Mouse (Mus musculus) liver, embryonic 14.5 days (tissue): Measurements from ENCODE around the gene Gcfc2. TPM values are rescaled to one million over a fixed set of nuclear protein-coding genes. Genes with fewer than 3 reads are reported as not detected.

Experiments used
- ATAC-seq: fragments of 200-750 bp; cut with Nextera tagmentation; 2 replicates; pipeline ENCODE4 v1.8.0; 2017; ENCODE audit warnings: moderate number of reproducible peaks, mild to moderate bottlenecking, moderate library complexity; ENCODE audit not compliant: insufficient read depth
- DNase-seq, 3 experiments: peaks; one replicate each; pipeline ENCODE4 v3.0.0-alpha.2; 2012 to 2013; ENCODE audit warnings: low read depth in 3 of 3, low spot score in 3 of 3
- H3K27ac ChIP-seq: fragments of 300-500 bp; sonication (generic); 2 replicates; pipeline ENCODE4 v1.5.1; 2014; ENCODE audit warnings: moderate library complexity, mild to moderate bottlenecking, control low read depth, inconsistent platforms
- H3K27me3 ChIP-seq: fragments of 300-500 bp; sonication (generic); 2 replicates; pipeline ENCODE4 v1.6.1; 2014; ENCODE audit warnings: mild to moderate bottlenecking, low read length, moderate library complexity; ENCODE audit not compliant: control insufficient read depth, insufficient read depth
- H3K36me3 ChIP-seq: fragments of 300-500 bp; sonication (generic); replicated peaks from 2 replicates; pipeline ENCODE4 v1.6.1; 2014; ENCODE audit warnings: low read depth; ENCODE audit not compliant: control insufficient read depth, insufficient read depth
- H3K4me1 ChIP-seq, 2 experiments: fragments of 200-500 bp in 1 of 2; fragments of 300-500 bp in 1 of 2; sonication (generic) in 1 of 2; replicated peaks; 2 replicates each; pipeline ENCODE4 v1.6.1; 2012 to 2014; ENCODE audit warnings: antibody characterized with exemption in 1 of 2, inconsistent platforms in 1 of 2, low read length in 1 of 2; ENCODE audit not compliant: control insufficient read depth in 2 of 2, insufficient read depth in 2 of 2
- H3K4me2 ChIP-seq: fragments of 300-500 bp; sonication (generic); 2 replicates; pipeline ENCODE4 v1.6.1; 2014; ENCODE audit warnings: low read depth, mild to moderate bottlenecking, control low read depth, moderate library complexity
- H3K4me3 ChIP-seq, 2 experiments: fragments of 200-500 bp in 1 of 2; fragments of 300-500 bp in 1 of 2; sonication (generic) in 1 of 2; 2 replicates each; pipeline ENCODE4 v1.5.1; 2012 to 2014; ENCODE audit warnings: low read depth in 2 of 2, low read length in 2 of 2, mild to moderate bottlenecking in 2 of 2, control low read depth in 1 of 2, inconsistent platforms in 1 of 2, moderate library complexity in 1 of 2; ENCODE audit not compliant: insufficient read depth in 1 of 2
- H3K9ac ChIP-seq: fragments of 300-500 bp; sonication (generic); replicated peaks from 2 replicates; pipeline ENCODE4 v1.6.1; 2014; ENCODE audit warnings: mild to moderate bottlenecking, control low read depth, moderate library complexity
- H3K9me3 ChIP-seq: fragments of 300-500 bp; sonication (generic); 2 replicates; pipeline ENCODE4 v1.6.1; 2016; ENCODE audit warnings: low read length, mixed read lengths; ENCODE audit not compliant: control insufficient read depth
- CTCF ChIP-seq: IDR thresholded peaks from 2 replicates; pipeline ENCODE4 v1.5.1; 2016; ENCODE audit warnings: antibody characterized with exemption, low read depth, control low read depth
- EP300 ChIP-seq: IDR thresholded peaks from 2 replicates; pipeline ENCODE4 v1.6.1; 2016; ENCODE audit warnings: antibody characterized with exemption, low read depth
- WGBS: fragments of 180-500 bp; shearing (Covaris S2); extraction: QIAGEN DNeasy Blood & Tissue Kit; methylation state at CpG from one replicate; pipeline ENCODE4 v1.1.7; 2014; ENCODE audit not compliant: insufficient replicate concordance; 5-methylcytosine and 5-hydroxymethylcytosine counted together
- polyA plus RNA-seq, 2 experiments: library from polyadenylated mRNA; depleted of rRNA in 1 of 2; stranded (reverse) in 1 of 2; unstranded in 1 of 2; fragments of >200 nt; fragmentation: Nextera tagmentation in 1 of 2; extraction: Ambion mirVana in 1 of 2; gene quantifications; 2 replicates each; pipeline versions ENCODE4 v1.2.1 to v1.2.3; 2012 to 2014

Gcfc2 gene
- polyA plus RNA-seq, 2 experiments, result 2.5 to 4.3 TPM

DNA sequence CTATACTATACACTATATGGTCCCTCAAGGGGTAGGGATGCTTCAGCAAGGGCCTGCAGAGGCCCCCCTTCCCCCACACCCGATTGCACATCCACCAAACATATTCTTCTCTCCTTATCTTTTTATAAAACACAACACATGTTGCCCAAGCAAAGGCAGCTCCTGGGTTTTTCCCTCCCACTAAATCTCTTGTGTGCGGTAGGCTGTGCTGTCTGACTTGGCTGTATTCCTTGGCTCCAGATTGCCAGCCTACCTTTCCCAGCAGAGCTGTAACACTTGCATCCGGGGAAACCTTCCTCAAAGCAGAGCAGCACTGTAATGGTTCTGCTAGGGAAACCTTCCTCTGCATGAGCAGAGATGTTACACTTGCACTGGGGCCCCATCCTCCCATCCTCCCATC lies 11.3 kb upstream of the Gcfc2 start:
- no peak overlapping the region for H3K9ac ChIP-seq
- TF ChIP-seq CTCF (no peak), EP300 (no peak)
- no peak for ATAC-seq
- H3K27me3 ChIP-seq, result no peaks in the 10 kb centered on the region
- no peak overlapping the region for H3K4me2 ChIP-seq
- DNase-seq, result no peak
- no peaks in the 10 kb centered on the region for H3K4me1 ChIP-seq
- no peaks in the 10 kb centered on the region for H3K36me3 ChIP-seq
- no peak overlapping the region for H3K27ac ChIP-seq
- H3K4me3 ChIP-seq, result no peak overlapping the region
- WGBS, result 56% methylated on average over 3 of the region's 3 CpGs
- no peaks in the 10 kb centered on the region for H3K9me3 ChIP-seq

DNA sequence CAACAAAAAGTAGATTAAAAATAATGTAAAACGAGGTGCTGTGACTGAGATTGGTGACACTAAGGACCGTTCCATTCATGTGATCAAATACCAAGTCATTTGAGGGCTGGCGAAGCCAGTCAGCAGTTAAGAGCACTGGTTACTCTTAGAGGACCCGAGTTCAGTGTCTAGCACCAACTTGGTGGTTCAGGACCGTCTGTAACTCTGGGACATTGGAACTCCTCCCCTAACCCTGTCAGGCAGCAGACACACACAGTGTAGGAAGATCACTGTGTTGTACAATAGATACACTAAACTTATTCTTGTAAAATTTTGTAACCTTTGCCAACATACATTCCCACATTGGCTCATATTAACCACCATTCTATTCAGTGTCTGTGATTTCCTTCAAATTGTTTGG lies 835 bp downstream of the Gcfc2 start:
- H3K4me1 ChIP-seq, result peaks cover 0 to 10% of the 10 kb centered on the region in 2 experiments; a peak in 2 of 4 replicates
- DNase-seq (no peak), ATAC-seq (peak; percentile 53; the same call in 1 of the 2 replicates)
- no peaks in the 10 kb centered on the region for H3K9me3 ChIP-seq
- no peaks in the 10 kb centered on the region for H3K27me3 ChIP-seq
- 13% methylated on average over 5 of the region's 5 CpGs for WGBS
- peaks cover 14% of the 10 kb centered on the region; the same call in 1 of the 2 replicates for H3K36me3 ChIP-seq
- no peak overlapping the region for H3K27ac ChIP-seq
- H3K9ac ChIP-seq, result peak overlapping the region; percentile 94
- TF ChIP-seq EP300 (no peak), CTCF (no peak)
- peak overlapping the region; percentile 95 to 96 for H3K4me3 ChIP-seq
- peak overlapping the region; percentile 84 for H3K4me2 ChIP-seq

DNA sequence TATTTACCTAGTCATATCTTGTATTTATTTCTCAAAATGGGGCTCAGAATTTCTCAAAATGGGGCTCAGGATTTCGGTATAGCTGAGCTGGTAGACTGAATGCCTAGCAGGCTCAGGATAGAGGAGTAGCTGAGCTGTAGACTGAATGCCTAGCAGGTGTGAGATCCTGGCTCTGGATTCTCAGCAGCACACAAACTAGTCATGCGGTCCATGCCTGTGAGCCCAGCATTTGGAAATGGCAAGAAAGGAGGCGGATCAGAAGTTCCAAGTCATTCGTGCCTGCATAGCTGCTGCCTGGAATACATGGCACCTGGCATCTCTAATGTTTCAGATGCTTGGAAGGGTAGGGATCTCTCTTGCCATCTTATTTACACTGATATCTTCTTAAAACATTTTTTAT lies 5.9 kb downstream of the Gcfc2 start:
- Histone ChIP-seq H3K9me3 (no peaks in the 10 kb centered on the region), H3K4me3 (no peak overlapping the region), H3K9ac (no peak overlapping the region), H3K36me3 (peaks cover 46% of the 10 kb centered on the region), H3K27ac (no peak overlapping the region), H3K4me1 (peaks cover 0 to 4% of the 10 kb centered on the region in 2 experiments; a peak in 2 of 4 replicates), H3K4me2 (no peak overlapping the region), H3K27me3 (no peaks in the 10 kb centered on the region)
- WGBS, result 76% methylated on average over 4 of the region's 4 CpGs
- TF ChIP-seq CTCF (no peak), EP300 (no peak)
- ATAC-seq, result no peak
- no peak for DNase-seq

DNA sequence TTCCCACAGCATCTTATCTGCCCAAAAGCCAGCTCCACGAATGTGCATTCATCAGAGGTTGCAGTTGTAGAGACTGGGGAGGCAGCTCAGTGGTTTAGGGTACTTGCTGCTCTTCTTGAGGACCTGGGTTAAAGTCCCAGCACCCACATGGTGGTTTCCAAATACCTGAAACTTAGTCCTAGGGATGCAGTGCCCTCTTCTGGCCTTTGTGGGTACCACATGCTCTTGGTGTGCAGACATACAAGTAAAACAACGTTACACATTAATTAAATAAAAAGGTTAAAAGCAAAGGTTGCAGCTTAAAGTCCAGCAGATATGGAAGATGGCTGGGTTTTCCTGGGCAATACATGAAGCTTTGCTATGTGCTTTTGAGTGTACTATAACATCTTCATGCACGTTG lies 9.8 kb downstream of the Gcfc2 start:
- Histone ChIP-seq H3K36me3 (peaks cover 58% of the 10 kb centered on the region), H3K9ac (no peak overlapping the region), H3K4me1 (no peaks in the 10 kb centered on the region), H3K4me2 (no peak overlapping the region), H3K4me3 (no peak overlapping the region), H3K27ac (no peak overlapping the region), H3K27me3 (no peaks in the 10 kb centered on the region), H3K9me3 (no peaks in the 10 kb centered on the region)
- 81% methylated on average over 3 of the region's 3 CpGs for WGBS
- TF ChIP-seq EP300 (no peak), CTCF (peak; percentile 49)
- DNase-seq, result no peak
- ATAC-seq, result no peak

DNA sequence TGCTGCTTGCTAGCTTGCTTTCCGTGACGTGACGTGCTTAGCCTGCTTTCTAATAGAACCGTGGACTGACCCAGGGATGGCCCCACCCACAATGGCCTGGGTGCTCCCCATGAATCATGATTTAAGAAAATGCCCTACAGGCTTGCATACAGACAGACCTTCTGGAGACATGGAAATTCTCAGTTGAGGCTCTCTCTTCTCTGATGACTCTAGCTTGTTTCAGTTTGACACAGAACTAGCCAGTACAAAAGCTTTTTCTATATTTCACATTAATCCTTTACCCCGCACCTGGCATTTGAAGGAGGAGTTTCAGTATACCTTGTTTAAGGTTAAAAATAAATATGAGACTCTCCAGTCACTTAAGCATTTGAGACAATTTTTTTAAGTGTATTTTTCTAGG lies 18.2 kb downstream of the Gcfc2 start:
- no peak for ATAC-seq
- no peak overlapping the region for H3K4me2 ChIP-seq
- WGBS, result 84% methylated on average over 5 of the region's 5 CpGs
- no peak overlapping the region for H3K4me3 ChIP-seq
- no peak overlapping the region for H3K27ac ChIP-seq
- no peaks in the 10 kb centered on the region for H3K4me1 ChIP-seq
- H3K27me3 ChIP-seq, result no peaks in the 10 kb centered on the region
- peaks cover 58% of the 10 kb centered on the region for H3K36me3 ChIP-seq
- no peak for TF ChIP-seq CTCF
- no peak for TF ChIP-seq EP300
- H3K9ac ChIP-seq, result no peak overlapping the region
- no peaks in the 10 kb centered on the region for H3K9me3 ChIP-seq
- DNase-seq, result no peak
